Mouse (Mus musculus) WW6 (cell line): ENCODE measurements around the gene Mgll.

ENCODE experiments used
- DNase-seq: peaks from one replicate; pipeline ENCODE4 v3.0.0-alpha.2; 2013; ENCODE audit warnings: low read depth, low spot score

Mgll gene

GRCm38 (mm10) chr6:88770981-88771380, 46.8 kb downstream of the Mgll start:
- no peak for DNase-seq

- DNase-seq: no peak
These were observed 47.8 kb downstream of the Mgll start for GRCm38 (mm10) chr6:88772041-88772440.

DNA sequence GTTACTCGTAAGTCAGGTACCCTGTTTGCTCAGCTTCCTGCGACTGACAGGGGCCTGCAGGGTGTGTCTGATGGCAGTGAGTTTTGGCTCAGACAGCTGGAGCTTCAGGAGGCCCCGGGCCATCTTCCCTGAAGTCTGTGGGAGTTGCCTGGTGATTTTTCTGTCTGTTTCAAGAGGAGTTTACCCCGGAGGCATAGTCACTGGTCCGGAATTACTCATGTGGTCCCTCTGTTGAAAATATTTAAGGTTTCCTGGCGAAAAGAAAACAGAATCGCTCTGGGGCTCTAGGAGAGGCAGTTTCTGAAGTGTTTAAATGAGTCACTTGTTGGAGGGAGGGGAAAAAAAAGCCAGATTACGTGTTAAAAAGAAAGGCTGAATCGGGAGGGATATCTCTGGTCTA, 49.8 kb downstream of the Mgll start:
- no peak for DNase-seq

DNA sequence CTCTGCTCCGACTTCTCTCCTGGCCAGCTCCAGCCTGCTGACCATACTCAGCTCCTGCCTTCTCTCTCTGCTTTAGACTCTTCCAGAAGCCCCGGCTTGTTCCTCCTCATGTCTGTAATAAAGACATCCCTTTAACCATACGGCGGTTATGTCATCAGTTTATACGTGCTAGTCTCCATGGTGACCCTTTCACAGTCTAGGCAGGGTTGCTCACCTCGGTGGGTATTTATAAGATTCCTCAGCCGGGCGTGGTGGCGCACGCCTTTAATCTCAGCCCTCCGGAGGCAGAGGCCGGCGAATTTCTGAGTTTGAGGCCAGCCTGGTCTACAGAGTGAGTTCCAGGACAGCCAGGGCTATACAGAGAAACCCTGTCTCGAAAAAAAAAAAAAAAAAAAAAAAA, 51.1 kb downstream of the Mgll start:
- DNase-seq: peak; percentile 22

DNA sequence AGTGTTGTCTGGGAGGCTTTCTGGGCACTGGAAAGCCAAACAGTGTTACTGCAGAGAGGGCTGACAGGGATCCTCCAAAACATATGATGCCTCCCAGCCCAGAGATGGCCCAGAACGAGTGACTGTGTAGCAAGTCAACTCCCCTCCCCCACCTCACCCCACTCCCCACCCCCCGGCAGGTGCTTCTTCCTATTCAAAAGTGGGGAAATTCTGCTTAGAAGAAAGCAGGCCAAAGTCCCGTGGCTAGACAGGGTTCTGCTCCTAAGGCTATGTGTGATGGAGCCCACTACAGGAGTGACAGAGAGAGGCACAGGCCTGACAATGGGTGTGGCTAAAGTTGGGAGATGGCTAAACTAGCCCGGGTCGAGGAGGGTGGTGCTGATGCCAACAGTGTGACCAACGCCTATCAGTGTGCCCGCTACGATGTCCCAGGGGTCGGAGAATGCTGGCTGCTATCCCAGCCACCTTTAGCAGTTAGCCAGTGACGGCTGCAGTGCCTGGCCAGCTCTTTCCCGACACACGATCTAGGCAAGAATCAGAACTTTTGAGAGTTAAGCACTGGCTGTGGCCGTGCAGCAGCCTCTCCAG, 52.2 kb downstream of the Mgll start:
- no peak for DNase-seq

DNA sequence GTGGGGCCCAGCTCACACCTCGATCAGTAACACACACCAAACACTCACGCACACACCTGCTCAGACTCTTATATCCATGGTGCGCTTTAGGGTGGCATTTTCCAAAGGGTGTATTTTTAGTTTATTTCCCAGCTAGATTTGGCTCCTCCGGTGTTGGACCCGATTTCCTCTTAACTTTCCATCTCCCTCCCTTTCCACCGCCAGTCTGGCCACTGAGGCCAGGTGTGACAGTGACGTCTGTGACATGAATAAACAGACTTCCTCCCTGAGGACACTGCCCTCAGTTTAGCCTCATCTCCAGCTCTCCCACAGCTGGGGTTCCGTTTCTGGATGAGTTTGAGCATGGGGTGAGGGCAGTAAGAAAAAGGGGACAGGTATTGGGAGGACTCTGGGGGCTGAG, 52.8 kb downstream of the Mgll start:
- DNase-seq: no peak

- no peak for DNase-seq
These were observed 54.0 kb downstream of the Mgll start for GRCm38 (mm10) chr6:88778047-88778688.

GRCm38 (mm10) chr6:88779755-88780154, 55.5 kb downstream of the Mgll start:
- DNase-seq: no peak

DNA sequence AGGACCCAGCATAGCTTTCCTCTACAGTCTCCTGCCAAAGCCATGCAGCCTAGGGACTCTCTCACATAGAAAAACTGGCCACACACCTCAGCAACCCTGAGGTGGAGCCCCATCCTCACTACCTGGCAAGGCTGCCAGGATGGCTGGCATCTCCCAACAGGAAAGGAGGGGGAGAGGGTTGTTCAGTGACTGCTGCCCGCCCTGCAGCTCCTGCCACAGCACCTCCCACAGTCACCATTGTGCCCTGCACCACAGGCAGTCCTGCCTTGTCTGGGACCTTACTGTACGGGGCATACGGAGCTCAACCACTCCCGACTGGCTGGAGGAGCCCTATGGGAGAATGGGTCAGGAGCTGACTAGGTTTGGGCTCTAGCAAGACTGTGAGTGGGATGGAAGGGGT, 57.7 kb downstream of the Mgll start:
- no peak for DNase-seq

GRCm38 (mm10) chr6:88782981-88783397, 58.8 kb downstream of the Mgll start:
- DNase-seq: peak; percentile 59

DNA sequence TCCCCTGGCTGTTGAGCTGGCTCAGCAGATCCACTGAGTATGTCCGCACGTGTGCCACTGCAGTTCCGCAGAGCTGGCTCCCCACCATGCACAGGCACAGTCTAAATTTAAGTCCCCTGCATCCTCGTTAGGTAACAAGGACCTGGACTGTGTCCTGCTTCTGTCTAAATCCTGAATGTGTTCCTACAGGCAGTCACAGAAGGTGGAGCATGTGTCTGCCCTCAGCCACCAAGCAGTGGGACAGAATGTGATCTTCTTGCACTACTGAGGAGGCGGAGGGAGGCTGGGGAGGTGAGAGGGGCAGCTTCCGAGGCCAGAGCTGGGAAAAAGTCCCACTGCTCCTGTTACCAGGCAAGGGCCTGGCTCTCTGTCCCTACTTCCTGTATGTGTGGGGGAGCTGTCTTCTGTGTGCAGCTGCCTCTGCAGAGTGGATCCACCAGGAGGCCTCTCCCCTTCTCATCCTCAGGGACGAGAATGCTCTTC, 60.5 kb downstream of the Mgll start:
- DNase-seq: no peak

- DNase-seq: no peak
These were observed 61.1 kb downstream of the Mgll start for GRCm38 (mm10) chr6:88785331-88785730.

- no peak for DNase-seq
These were observed 61.8 kb downstream of the Mgll start for GRCm38 (mm10) chr6:88785781-88786542.

DNA sequence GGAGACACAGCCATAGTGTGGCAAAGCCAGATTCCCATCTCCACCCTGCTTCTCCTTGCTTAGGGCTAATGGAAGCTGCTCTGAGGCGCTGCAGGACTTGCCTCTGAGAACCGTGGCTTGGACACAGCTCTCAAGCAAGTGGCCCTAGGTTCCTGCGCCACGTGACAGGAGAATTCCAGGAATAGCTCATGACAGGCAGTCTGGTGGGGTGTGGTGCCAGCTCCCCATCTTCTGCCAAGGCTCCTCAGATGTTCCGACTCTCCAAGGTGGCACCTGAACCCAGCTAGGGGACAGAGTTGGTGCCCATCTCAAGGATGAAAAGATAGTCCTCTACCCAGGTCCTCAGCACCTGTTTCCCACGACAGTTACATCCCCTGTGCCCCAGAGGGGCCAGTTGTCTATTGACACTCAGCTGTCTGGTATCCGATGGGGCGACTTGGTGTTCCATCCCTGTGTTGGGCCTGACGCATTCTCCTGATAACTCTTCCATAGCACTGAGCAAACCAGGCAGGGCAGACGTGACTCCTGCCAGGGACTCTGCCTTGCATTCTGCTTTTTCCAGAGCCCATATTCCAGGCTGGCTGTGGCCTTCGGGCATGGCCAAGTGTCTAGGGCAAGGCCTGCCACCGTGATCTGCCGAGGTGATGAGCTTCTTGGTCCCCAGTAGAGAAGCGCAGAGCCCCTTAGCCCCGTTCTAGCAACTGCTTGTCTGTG, 62.7 kb downstream of the Mgll start:
- no peak for DNase-seq

DNA sequence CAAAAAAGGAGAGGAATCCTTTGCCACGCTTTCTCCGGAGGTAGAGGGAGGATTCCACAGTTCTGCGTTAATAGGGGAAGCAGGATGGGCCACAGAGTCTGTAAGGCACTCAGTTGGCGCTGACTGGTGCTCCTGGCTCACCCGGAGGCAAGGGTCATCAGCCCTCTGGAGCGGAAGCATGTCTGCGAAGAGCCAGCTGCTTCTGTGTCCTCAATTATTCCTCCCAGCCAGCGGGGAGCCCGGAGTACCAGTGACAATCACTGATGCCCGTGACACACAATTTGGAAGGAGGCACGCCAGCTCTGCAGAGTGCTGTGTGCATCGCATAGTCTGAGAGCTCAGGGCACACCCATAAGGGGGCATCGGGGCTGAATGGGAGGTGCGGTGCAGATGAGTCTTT, 63.3 kb downstream of the Mgll start:
- no peak for DNase-seq

- no peak for DNase-seq
These were observed 64.0 kb downstream of the Mgll start for GRCm38 (mm10) chr6:88788219-88788618.

- no peak for DNase-seq
These were observed 67.1 kb downstream of the Mgll start for GRCm38 (mm10) chr6:88791299-88791698.

DNA sequence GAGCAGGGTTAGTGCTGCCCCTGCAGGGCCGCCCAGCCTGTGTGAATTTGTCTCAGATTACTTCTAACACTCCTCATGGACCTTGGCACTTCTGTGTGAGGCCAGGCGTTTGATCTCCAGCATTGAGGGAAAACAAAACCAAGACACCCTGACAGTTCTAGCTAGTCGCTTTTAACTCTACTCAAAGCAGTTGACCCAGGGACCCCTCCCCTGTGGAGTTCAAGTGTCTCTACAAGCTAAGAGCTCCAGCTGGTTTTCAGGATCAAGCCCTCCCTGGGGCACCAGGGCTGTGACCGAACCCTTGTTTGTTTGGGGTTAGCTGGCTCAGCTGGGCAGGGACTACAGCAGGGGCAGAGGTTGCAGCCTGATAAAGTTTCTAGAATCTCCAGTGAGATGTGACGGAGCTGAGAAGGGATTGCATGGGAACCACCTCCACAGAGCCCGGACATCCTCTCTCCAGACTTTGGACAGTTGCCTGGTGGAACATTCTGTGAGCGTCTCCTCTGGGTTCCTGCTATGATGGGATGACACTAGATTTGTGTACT, 68.0 kb downstream of the Mgll start:
- no peak for DNase-seq

- DNase-seq: no peak
These were observed 69.0 kb downstream of the Mgll start for GRCm38 (mm10) chr6:88793243-88793642.

DNA sequence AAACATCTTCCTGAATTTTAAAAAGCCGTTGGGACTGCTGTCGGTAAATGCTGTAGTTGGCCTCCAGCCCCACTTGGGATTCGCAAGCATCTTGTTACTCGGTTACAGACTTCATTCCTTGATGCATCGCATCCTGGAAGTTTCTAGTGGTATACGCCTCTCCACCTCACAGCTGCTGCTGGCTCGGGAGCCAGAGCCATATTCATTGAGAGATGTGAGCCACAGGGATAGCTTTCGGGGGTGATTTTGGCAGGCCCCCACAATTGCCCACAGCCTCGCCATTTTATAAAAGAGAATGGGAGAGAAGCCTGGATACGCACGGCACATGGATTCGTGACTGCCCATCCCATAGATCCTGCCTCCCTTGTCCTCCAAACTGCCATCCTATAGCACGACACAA, 69.7 kb downstream of the Mgll start:
- no peak for DNase-seq

- DNase-seq: no peak
These were observed 70.4 kb downstream of the Mgll start for GRCm38 (mm10) chr6:88794561-88794971.

DNA sequence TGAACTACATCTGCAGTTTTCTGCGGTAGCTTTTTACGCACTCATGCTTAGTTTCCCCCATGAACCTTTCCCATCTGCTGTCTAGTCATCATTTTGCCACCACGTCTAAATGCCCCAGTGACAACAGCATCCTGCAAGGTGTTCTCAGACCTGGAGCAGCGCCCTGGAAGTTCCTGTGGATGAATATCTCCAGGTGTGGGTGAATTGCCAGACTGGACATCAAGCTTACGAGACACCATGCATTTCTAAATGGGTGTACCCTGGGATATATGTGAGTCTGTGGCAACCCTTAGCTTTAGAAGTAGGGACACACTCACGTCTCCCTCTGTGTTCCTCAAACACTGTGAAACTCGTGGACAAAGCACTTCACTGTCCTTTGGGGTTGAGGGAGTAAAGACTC, 76.0 kb downstream of the Mgll start:
- no peak for DNase-seq
